Mouse (Mus musculus): Measurements from ENCODE around the gene Syt16.

Gene Syt16

DNA sequence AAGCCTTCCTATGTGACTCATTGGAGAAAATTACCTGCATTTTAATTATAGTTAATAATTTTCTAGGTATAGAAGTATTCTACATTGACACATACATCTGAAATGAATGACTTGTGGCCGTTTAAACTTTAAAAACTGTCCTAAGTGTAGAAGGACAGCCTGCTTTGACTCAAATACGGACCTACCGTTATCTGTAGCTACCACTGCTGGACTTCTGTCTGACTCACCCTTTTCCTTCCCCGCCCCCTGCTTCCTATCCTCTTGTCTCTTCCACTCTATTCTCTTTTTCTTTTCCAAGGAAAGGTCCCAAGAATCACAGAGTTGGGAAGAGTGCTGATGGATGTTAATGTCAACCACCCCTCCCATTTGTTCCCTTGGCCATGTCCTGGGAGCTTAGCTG lies 222.4 kb downstream of the Syt16 start:
- DNase-seq (ENCODE audit: low read depth), result no peak

DNA sequence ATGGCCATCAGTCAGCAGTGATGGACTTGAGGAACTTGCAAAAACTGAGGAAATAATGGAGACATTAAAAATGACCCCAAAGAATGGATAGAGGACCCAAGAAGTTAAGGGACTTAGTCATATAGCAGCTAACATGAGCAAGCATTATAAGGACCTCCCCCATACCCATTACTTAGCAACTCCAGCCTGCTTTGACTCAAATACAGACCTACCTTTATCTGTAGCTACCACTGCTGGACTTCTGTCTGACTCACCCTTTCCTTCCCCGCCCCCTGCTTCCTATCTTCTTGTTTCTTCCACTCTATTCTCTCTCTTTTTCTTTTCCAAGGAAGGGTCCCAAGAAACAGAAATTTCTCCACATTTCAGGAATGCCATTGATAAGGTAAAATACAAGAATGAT lies 223.2 kb downstream of the Syt16 start:
- DNase-seq (ENCODE audit: low read depth), result no peak

DNA sequence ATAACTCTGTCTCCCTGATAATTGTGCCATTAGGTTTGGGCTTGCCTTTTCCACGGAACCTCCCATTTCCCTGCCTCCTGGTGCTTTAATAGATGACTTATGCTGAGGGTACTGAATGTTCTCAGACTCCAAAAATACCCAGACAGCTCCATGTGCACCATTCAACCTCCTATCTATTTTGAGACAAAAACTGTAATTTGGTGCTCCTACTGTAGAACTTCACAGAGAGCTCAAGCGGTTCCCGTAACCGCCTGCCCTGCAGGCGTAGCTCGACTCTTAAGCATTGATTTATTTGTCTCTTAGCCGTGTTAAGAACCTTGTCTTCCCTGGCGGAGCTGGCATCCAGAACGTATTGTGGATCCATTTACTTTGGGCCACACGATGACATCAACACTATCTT lies 233.3 kb downstream of the Syt16 start:
- no peak for DNase-seq (ENCODE audit: low read depth)

DNA sequence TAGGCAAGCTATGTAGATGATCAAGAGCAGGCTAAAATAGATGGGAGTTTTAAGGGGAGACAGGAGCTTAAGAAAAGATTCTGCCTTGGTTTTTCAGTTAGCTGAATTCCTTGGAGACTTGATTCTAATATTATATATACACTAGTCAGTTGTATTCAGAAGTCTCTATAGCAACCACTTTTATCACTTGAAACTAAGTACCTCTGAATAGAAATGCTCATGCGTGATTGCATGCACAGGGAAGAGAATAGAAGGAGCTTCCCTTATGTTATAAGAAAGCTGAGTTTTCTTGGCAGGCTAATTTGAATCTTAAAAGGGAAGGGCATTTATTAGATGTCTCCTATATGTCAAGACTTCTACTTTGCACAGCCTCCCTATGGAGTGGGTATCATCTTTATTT lies 235.4 kb downstream of the Syt16 start:
- DNase-seq (ENCODE audit: low read depth), result no peak

DNA sequence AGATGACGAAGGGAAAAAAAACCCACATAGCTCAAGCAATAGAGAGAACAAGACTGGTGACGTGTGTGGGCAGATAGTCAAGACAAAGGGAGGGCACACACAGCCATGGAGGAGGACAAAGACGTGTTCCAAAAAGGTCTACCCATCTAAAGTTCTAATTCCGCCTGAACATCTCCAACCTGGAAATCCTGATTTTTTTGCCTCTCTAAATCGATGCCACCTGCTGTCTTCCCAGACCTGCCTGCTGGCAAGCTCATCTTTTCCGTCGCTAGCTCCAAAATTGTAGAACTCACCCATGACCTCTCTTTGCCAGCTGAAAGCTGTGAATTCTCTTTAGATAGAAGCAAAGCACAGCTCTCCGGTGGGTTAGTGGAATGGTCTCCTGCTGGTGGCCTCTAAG lies 238.7 kb downstream of the Syt16 start:
- DNase-seq (ENCODE audit: low read depth), result no peak

DNA sequence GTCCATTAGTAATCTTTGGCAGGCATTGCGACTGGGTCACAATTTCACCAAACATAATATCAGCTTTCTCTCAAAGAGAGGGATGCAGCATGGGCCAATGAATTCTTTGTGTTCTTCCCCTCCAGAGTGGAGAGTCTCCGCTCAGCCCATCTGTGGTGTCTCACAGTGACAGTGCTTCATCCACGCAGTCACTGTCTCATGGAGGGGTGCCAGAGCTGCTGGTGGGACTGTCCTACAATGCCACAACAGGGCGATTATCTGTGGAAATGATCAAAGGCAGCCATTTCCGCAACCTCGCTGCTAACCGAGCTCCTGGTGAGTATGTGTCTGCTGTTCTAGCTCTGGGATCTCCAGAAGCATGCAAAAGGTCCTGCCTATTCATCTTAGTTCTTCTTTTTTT lies 240.6 kb downstream of the Syt16 start:
- no peak for DNase-seq (ENCODE audit: low read depth)

DNA sequence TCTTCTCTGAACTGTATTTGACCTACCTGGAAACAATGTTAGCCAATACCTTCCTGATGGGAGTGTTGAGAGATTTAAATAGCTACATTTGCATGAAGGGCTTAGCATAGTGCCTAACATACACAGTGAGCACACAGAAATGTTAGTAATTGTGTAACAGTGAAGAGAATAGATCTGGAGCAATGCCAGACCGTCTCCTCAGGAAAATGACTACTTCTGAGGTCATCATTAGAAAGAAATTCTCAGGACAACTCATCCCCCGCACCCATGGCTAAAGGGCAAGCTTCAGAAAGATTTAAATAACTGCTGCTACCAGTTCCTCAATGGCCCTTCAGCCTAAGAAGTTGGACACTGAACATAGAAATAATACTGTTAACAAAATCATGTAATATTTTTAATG lies 241.3 kb downstream of the Syt16 start:
- DNase-seq (ENCODE audit: low read depth), result no peak

DNA sequence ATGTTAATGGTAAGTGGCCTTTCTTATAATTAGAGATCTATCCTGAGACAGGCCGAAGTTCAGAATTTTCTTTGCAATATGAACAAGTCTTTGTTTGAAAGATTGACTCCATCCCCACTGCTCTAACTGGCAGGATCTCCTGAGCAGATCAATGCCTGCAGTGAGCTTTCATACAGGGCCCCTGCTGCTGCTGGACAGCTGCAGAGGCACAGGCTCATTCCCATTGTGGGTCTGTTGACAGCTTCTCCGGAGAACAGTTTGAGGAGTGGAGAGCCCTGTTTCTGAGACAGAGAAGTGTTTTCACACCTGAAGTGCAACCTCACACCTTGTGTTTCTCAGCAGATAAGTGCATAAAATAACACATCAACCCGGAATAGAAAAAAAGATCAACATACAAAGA lies 267.4 kb downstream of the Syt16 start:
- DNase-seq (ENCODE audit: low read depth), result no peak

DNA sequence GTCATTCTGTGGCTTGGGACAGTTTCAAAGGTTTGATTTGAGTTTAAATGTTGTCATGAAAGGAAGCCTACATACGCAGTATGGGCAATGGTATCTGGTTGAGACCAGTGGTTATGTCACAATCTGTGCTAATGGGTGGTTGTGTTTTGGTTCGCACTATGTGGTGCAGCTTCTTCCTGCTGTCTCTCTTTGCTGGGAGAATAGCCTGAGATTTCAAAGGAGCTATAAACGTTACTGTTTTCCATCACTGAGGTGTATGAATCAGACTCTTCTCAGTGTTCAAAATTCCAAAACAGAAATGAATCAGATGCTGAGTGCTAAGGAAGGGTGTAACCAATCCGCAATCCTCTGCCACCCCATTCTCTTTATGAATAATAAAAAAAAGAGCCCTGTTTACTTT lies 269.6 kb downstream of the Syt16 start:
- DNase-seq (ENCODE audit: low read depth), result no peak

DNA sequence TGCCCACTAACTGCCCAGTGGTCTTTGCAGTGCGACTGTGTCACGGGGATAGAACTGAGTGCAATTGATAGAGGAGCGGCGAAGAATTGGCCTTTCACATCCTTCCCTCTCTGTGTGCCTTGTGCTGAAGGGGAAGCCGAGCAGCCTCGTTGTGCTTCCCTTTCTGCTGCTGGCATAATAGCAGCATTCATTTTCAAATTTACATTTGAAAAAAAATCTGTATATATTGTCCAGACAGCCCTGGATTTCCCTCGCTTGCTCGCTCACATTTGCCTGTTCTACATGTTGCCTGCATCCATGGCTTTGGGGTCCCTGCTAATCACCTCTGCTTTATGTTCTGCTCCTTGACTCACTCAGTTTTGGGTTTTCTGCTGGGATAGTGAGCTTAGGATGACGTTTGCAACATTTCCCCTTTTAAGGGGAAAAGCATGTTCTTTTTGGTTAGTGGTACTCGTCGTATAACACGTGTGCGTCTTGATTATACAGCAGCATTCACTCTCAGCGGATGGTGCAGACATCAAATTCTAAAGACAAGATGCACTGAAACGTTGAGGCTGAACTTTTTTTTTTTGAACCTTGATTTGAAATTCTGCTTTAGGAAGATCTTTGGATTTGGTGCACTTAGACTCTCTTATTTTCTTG lies 271.3 kb downstream of the Syt16 start:
- DNase-seq (ENCODE audit: low read depth), result no peak

DNA sequence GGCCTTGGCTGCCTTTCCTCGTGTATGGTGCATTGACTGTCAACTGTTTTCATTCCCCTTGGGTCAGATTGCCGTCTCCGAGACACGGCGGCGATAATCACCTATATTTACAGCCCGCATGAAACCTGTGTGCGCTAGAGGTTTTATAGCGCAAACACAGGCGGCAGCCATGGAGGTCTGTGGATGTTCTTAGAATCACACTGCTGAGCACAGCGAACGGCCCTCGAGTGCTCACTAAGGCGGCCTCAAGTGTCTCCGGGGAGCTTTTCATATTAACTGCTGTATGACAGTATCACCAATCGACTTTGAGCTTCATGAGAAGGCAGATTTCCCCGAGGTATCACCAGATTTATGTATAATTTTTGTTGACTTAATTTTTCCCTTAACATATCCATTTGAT lies 275.1 kb downstream of the Syt16 start:
- no peak for DNase-seq (ENCODE audit: low read depth)

DNA sequence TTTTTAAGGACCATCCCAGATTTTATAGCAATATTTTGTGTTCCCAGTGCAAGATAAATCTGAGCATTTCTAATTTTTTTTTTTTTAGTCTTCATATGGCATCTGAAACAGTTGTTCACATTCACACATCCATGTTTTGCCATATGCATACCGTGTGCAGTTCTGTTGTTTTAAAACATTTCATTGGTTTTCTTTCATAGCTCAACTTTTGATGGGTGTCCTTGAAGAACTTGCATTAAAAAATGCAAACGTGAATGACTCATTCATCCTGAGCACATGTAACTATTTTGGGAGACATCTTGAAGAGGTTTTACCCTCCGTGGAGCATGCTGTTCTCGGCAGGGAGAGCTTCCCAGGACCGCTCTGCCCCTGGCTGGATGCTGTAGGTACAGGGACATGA lies 279.8 kb downstream of the Syt16 start:
- DNase-seq (ENCODE audit: low read depth), result no peak

DNA sequence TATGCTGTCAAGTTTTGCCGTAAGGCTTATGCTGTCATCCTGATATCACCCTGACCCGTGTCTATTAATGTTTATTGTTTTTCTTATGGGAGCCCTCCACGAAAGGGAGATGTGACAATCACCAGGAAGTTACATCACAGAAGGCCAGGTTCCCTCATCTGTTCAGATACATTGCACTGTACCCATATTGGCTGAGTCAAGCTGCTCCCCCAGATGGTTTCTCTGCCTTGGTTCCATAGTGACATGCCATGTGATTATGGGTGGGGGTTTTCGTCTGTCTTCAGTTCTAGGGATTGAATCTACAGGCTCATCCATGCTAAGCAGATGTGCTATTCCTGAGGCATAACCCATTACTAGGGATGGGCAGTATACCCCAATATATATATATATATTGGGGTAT lies 283.9 kb downstream of the Syt16 start:
- DNase-seq (ENCODE audit: low read depth), result no peak

DNA sequence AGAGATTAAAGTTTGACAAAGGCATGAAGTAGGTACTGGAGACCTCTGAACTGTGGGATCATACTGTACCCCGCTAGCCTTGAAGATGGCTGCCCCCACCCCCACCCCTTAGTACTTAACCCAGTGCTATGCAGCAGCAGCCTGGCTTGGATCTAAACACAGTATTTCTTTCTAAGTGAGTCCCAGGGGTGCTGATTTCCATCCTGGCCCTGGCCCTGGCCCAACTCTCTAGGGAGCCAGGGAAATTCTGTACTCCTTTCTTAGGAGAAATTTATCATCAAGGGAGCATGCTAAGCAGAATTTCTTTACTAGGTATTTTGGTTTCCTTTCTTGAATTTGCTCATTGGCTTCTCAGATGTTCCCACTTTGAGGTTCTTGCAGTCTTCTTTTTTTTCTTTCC lies 285.4 kb downstream of the Syt16 start:
- DNase-seq (ENCODE audit: low read depth), result no peak

DNA sequence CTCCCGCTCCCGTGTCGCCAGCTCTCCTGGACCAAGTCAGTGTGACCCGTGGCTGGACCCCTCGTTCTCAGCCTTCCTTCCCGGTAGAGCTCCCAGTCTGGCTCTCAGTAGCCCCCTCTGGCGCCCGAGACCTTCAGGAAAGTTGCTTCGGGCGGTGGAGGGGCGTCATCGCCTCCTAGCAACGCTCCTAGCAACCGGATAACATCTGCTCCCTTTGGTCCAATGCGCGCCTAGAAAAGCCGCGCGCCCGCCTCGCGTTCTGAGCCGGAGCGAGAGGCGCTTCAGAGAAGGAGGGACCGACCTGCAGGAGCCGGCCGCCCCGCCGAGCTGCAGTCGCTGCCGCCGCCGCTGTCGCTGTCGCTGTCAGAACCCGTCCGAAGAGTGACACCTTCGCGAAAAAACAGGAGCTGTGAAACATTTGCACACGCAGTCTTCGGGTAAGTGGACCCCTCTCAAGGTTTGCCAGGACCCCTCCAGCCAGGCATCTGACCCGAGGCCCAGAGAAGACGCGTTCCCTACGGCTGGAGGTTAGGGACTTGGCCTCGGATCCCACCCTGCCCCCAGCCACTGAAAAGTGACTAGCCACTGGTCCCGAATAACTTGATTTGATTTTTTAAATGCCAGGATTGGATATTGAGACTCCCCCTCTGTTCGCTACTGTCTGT lies 286.7 kb downstream of the Syt16 start:
- peak; percentile 25 for DNase-seq (ENCODE audit: low read depth)

DNA sequence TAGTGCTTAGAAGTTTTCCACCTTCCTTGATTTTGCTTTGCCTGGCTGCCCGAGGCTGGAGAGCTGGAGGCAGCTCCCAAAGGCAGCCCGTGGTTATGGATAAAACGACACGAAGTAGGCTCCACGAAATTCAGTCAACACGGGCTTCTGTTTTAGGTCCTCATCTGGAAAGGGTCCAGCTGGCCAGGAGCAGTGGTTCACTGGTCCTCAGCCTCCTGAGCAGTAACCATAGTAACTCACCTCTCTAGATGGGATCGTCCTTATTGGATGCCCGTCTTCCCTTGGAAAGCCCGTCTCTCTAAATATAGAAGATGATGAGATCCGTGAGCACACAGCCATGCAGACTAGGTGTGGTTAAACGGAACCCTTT lies 287.2 kb downstream of the Syt16 start:
- no peak for DNase-seq (ENCODE audit: low read depth)

DNA sequence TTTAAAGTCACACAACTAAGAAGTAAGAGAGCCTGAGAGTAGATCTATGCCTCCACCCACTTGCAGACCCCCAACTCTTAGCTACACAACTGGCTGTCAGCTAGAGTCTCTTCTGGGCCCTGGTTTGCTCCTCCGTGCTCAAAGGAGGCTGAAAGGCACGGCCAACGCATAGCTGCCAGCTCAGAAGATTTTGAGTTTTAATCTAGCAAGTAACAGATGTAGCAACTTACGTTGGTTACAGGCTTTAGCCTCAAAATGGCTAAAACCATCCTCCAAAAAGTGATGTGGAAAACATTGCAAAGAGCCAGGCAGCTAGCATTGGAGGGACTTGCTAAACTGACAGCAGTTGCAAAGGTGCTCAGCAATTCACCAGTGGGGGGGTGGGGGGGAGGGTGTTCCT lies 293.5 kb downstream of the Syt16 start:
- DNase-seq (ENCODE audit: low read depth), result no peak

DNA sequence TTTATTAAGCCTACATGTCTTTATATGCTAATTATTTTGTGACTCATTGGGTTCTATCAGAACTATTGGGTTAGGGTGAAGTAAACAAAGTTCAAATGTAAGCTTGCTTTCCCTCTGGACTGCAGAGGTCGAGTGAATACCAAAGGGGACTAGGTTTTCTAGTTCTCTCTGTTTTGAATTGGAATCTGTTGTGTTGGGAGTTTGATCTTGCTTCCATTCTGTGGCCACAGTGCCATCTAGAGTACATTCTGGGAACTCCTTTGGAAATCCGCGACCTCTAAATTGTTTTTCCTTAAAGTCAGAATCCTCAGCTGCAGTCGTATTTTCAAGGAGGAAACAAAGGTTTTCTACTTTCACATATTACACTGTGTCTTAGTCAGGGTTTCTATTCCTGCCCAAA lies 296.2 kb downstream of the Syt16 start:
- peak; percentile 28 for DNase-seq (ENCODE audit: low read depth)

DNA sequence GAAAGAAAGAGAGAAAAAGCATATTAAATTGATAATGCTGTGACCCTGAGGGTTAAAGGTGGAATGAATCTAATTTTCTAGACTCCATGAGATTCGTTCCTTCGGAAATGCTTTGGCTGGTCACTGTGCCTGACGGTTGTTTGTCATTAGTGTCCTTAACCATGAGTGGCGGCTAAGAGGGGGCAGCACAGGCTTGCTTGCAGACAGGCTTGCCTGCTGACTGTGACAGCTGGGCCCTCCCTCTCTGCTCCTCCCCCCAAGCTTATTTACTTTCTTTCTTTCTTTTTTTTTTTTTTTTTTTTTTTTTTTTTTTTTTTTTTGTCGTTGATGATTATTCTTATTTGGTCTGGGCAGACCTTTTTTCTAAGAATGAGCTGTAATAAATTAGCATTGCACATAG lies 298.9 kb downstream of the Syt16 start:
- no peak for DNase-seq (ENCODE audit: low read depth)

DNA sequence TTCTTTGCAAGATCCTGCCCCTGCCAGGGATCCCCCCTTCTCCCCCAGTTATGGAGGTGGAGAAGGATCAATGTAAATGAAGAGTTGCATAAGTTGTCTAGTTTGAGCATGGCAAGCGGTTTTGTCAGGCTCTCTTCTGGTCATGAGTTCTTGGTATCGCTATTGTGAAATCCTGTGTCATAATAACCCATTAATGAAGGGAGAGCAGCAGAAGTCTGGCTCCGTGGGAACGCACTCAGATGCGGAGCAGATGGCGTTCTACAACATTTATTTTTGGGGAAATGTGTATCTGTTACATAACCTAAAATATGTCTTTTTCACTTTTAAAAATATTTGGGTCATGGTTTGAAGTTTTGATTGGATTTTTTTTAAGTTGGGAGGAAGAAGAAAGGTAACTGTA lies 304.1 kb downstream of the Syt16 start:
- DNase-seq (ENCODE audit: low read depth), result no peak

DNA sequence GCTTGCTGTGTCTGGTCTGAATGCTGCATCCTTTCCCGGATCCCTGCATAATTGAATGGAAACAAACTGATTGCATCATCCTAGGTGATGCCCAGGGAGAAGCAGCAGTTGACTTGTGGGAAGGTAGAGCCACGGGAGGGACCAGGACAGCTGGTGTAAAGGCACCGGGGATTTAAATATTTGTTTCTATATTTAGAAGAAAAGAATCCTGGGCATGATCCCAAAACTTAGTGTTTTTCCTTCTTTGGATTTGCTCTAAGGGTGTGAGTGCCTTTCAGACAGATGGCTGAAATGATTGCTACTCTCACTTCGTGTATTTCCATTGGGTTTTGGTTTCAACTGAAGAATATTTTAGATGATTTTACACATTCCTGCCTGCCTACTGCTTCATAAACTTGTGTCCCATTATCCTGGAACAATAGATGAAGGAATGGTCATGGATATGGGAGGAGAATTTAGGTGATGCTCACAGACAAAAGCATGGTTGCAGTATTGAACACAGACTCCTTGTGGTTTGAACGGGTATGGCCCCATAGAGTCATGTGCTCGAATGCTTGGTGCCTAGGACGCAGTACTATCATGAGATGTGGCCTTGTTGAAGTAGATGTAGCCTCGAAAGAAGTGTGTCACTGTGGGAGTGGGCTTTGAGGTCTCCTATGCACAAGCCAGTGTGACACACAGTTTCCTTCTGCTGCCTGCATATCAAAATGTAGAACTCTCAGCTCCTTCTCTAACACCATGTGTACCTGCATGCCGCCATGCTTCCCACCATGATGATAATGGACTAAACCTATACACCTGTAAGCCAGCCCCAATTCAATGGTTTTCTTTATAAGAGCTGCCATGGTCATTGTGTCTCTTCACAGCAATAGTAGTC lies 306.2 kb downstream of the Syt16 start:
- no peak for DNase-seq (ENCODE audit: low read depth)

DNA sequence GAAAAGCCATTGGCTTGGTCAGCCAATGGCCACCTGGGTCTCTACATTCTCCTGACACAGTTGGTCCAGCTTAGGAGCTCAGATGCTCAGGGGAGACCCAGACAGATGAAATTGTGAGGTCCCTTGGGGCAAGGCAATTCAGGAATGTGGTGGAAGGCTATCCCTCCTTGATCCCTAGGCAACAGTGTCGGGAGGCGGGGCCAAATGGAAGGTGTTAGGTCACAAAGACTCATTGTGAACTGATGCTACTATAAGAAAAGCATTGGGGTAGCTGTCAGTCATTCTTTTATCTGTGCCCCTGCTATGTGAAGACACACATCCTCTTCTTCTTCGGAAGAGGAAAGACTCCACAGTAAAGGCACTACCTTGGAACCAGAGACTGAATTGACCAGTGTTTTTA lies 315.1 kb downstream of the Syt16 start:
- no peak for DNase-seq (ENCODE audit: low read depth)

DNA sequence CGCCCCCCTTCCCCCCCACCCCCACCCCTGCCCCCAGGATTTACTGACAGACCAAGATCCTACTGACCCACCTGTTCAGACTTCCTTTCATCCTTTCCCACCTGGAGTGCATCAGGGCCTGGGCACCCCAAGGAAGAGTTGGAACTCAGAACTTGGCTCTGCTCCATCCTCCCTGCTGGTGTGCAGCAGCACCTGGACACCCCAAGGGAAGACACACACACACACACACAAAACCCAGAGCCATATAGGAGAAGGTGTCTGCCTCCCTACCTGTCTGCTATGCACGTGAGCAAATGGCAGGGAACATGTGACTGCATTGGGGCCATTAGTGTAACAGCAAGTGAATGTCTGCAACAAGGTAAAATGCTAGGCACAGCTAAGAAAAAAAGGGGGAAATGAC lies 317.8 kb downstream of the Syt16 start:
- DNase-seq (ENCODE audit: low read depth), result no peak

Measured in c-Kit-positive CD71-negative TER-119-negative erythroid progenitor cells, embryonic 14.5 days (primary cell).